Comparison of ENCODE assay signal across 30 mouse cellular contexts in genomic region chr10:58915301-58916245, GRCm38 (mm10).
DNase-seq lines count a peak whose midpoint lies in the region; ATAC-seq lines count a peak whose summit lies in the region.
"Had no signal": no experiment of that assay in that cellular context is flagged by ENCODE, and none has a peak within 500 bp of the region (broad histone marks: within the 10 kb centered on the region; RNA-seq: fewer than 3 reads in every experiment).

No protein-coding gene starts in this region.

- peak; percentile 49 for DNase-seq in embryonic facial prominence, embryonic 11.5 days (ENCODE audit: low spot score)
- DNase-seq in embryonic facial prominence, embryonic 10.5 days (ENCODE audit: low spot score): no peak
- no peak for DNase-seq in lung, postnatal 10 days
- peak; percentile 94 for DNase-seq in NIH3T3 (ENCODE audit: low read depth)
- DNase-seq in limb, embryonic 10.5 days (ENCODE audit: low spot score): no peak
- DNase-seq in left cerebral cortex, postnatal 25 days (ENCODE audit: low spot score in 2 of 2): no peak
- DNase-seq in urinary bladder, adult 2 months (ENCODE audit: low spot score): no peak
- DNase-seq: adrenal gland, postnatal 25 days; cerebellum, adult 11-12 months; cerebellum, adult 9-11 months; embryo, embryonic 11 days; gastrocnemius, postnatal 25 days; heart, postnatal 4 days; kidney, adult 11 months; kidney, postnatal 36 days; left cerebral cortex, postnatal 4 days; lung, postnatal 14 days had no signal

- H3K9me3 ChIP-seq in embryonic facial prominence, embryonic 11.5 days (replicated peaks; ENCODE audit: control insufficient read depth, low read length): no peaks in the 10 kb centered on the region
- H3K9me3 ChIP-seq in embryonic facial prominence, embryonic 10.5 days: no peaks in the 10 kb centered on the region
- no peaks in the 10 kb centered on the region for H3K9me3 ChIP-seq in lung, embryonic 16.5 days (ENCODE audit: control insufficient read depth, low read length)
- H3K9me3 ChIP-seq in limb, embryonic 10.5 days (replicated peaks): no peaks in the 10 kb centered on the region
- H3K9me3 ChIP-seq: embryonic facial prominence, embryonic 15.5 days; heart, embryonic 12.5 days; hindbrain, embryonic 13.5 days; limb, embryonic 15.5 days; liver, embryonic 15.5 days; megakaryocyte, embryonic 14.5 days; midbrain, embryonic 12.5 days; neural tube, embryonic 13.5 days had no signal

- no peak; the same call in 1 of the 2 replicates for ATAC-seq in embryonic facial prominence, embryonic 11.5 days (replicated peaks; ENCODE audit: insufficient number of reproducible peaks, low FRiP score, low TSS enrichment, low read depth)
- ATAC-seq in lung, embryonic 16.5 days (ENCODE audit: low read depth): peak; percentile 59; the same call in 1 of the 2 replicates
- ATAC-seq: forebrain, embryonic 14.5 days had no signal

- no peak overlapping the region for H3K4me3 ChIP-seq in embryonic facial prominence, embryonic 11.5 days (ENCODE audit: low read depth, low read length)
- no peak overlapping the region for H3K4me3 ChIP-seq in embryonic facial prominence, embryonic 10.5 days
- no peak overlapping the region for H3K4me3 ChIP-seq in lung, embryonic 16.5 days (ENCODE audit: low read length)
- H3K4me3 ChIP-seq in limb, embryonic 10.5 days: no peak overlapping the region
- H3K4me3 ChIP-seq: embryonic facial prominence, embryonic 15.5 days; heart, embryonic 12.5 days; hindbrain, embryonic 13.5 days; layer of hippocampus, adult 2 months; left cerebral cortex, adult 2 months; limb, embryonic 15.5 days; liver, embryonic 15.5 days; megakaryocyte, embryonic 14.5 days; midbrain, embryonic 12.5 days; myocyte; neural tube, embryonic 13.5 days had no signal

- H3K27me3 ChIP-seq in embryonic facial prominence, embryonic 11.5 days (ENCODE audit: control insufficient read depth, insufficient read depth, low read length): no peaks in the 10 kb centered on the region
- no peaks in the 10 kb centered on the region for H3K27me3 ChIP-seq in embryonic facial prominence, embryonic 10.5 days (replicated peaks; ENCODE audit: low read depth, poor library complexity, severe bottlenecking)
- no peaks in the 10 kb centered on the region for H3K27me3 ChIP-seq in lung, embryonic 16.5 days (ENCODE audit: control insufficient read depth, insufficient read depth, low read depth, low read length)
- H3K27me3 ChIP-seq in limb, embryonic 10.5 days (ENCODE audit: low read depth, poor library complexity, severe bottlenecking): no peaks in the 10 kb centered on the region
- H3K27me3 ChIP-seq: embryonic facial prominence, embryonic 15.5 days; hindbrain, embryonic 13.5 days; limb, embryonic 15.5 days; liver, embryonic 15.5 days; midbrain, embryonic 12.5 days; neural tube, embryonic 13.5 days had no signal

- H3K27ac ChIP-seq in embryonic facial prominence, embryonic 11.5 days (replicated peaks; ENCODE audit: low read depth, low read length): no peak overlapping the region
- no peak overlapping the region for H3K27ac ChIP-seq in embryonic facial prominence, embryonic 10.5 days (replicated peaks)
- H3K27ac ChIP-seq in lung, embryonic 16.5 days (ENCODE audit: low read length): no peak overlapping the region
- 0 out of 2 replicates have a peak overlapping the region, but pooled peaks have one; percentile 14 for H3K27ac ChIP-seq in limb, embryonic 10.5 days
- H3K27ac ChIP-seq: embryonic facial prominence, embryonic 15.5 days; hindbrain, embryonic 13.5 days; layer of hippocampus, adult 2 months; left cerebral cortex, adult 2 months; limb, embryonic 15.5 days; liver, embryonic 15.5 days; midbrain, embryonic 12.5 days; neural tube, embryonic 13.5 days had no signal

- H3K9ac ChIP-seq in embryonic facial prominence, embryonic 11.5 days (replicated peaks; ENCODE audit: low read length): no peak overlapping the region
- H3K9ac ChIP-seq in lung, embryonic 16.5 days (ENCODE audit: low read length): no peak overlapping the region
- H3K9ac ChIP-seq: embryonic facial prominence, embryonic 15.5 days; heart, embryonic 12.5 days; hindbrain, embryonic 13.5 days; limb, embryonic 15.5 days; liver, embryonic 15.5 days; midbrain, embryonic 12.5 days; neural tube, embryonic 13.5 days had no signal

- no peaks in the 10 kb centered on the region for H3K4me1 ChIP-seq in embryonic facial prominence, embryonic 11.5 days (ENCODE audit: control insufficient read depth, insufficient read depth, low read length)
- peaks cover 2% of the 10 kb centered on the region; the same call in 1 of the 2 replicates for H3K4me1 ChIP-seq in embryonic facial prominence, embryonic 10.5 days
- no peaks in the 10 kb centered on the region; the same call in 1 of the 2 replicates for H3K4me1 ChIP-seq in lung, embryonic 16.5 days (replicated peaks; ENCODE audit: control insufficient read depth, insufficient read depth, low read length)
- no peaks in the 10 kb centered on the region for H3K4me1 ChIP-seq in limb, embryonic 10.5 days
- H3K4me1 ChIP-seq: heart, embryonic 12.5 days; hindbrain, embryonic 13.5 days; limb, embryonic 15.5 days; liver, embryonic 15.5 days; megakaryocyte, embryonic 14.5 days; midbrain, embryonic 12.5 days; neural tube, embryonic 13.5 days had no signal

- H3K36me3 ChIP-seq in embryonic facial prominence, embryonic 11.5 days (replicated peaks; ENCODE audit: control insufficient read depth, insufficient read depth, low read depth, low read length): no peaks in the 10 kb centered on the region
- no peaks in the 10 kb centered on the region for H3K36me3 ChIP-seq in embryonic facial prominence, embryonic 10.5 days (replicated peaks)
- no peaks in the 10 kb centered on the region for H3K36me3 ChIP-seq in lung, embryonic 16.5 days (ENCODE audit: control insufficient read depth, insufficient read depth, low read length)
- no peaks in the 10 kb centered on the region for H3K36me3 ChIP-seq in limb, embryonic 10.5 days
- H3K36me3 ChIP-seq: embryonic facial prominence, embryonic 15.5 days; heart, embryonic 12.5 days; hindbrain, embryonic 13.5 days; limb, embryonic 15.5 days; liver, embryonic 15.5 days; midbrain, embryonic 12.5 days; neural tube, embryonic 13.5 days had no signal

- intact Hi-C loops in left cerebral cortex, postnatal 25 days (cut with DNase I): no loop called here

- H3K4me2 ChIP-seq in embryonic facial prominence, embryonic 11.5 days (ENCODE audit: low read depth, low read length): no peak overlapping the region
- no peak overlapping the region for H3K4me2 ChIP-seq in lung, embryonic 16.5 days (ENCODE audit: low read depth, low read length)
- H3K4me2 ChIP-seq: embryonic facial prominence, embryonic 15.5 days; heart, embryonic 12.5 days; hindbrain, embryonic 13.5 days; limb, embryonic 15.5 days; liver, embryonic 15.5 days; midbrain, embryonic 12.5 days; neural tube, embryonic 13.5 days had no signal

- WGBS in embryonic facial prominence, embryonic 11.5 days: 73% methylated on average over 8 of the region's 8 CpGs
- WGBS in embryonic facial prominence, embryonic 10.5 days: 78% methylated on average over 8 of the region's 8 CpGs
- WGBS in lung, embryonic 16.5 days: 67% methylated on average over 8 of the region's 8 CpGs
- 89% methylated on average over 8 of the region's 8 CpGs for WGBS in limb, embryonic 10.5 days

Comparison
In these comparisons a context has a peak if more than half of its experiments do, and no peak if none do; other contexts are left out.
1. DNase-seq: peak in embryonic facial prominence, embryonic 11.5 days (single experiment) and NIH3T3 (single experiment); none in embryonic facial prominence, embryonic 10.5 days (single experiment), lung, postnatal 10 days (single experiment), limb, embryonic 10.5 days (single experiment), left cerebral cortex, postnatal 25 days (0 of 2) and urinary bladder, adult 2 months (single experiment).